Mouse (Mus musculus): ENCODE measurements around the gene Nlrc5.

Nlrc5 gene

GRCm38 (mm10) chr8:94469656-94470055 lies 35.5 kb downstream of the Nlrc5 start:
- DNase-seq (ENCODE audit: low spot score): no peak

GRCm38 (mm10) chr8:94470794-94471193 lies 36.6 kb downstream of the Nlrc5 start:
- DNase-seq (ENCODE audit: low spot score): no peak

- DNase-seq (ENCODE audit: low spot score): no peak
Measured at GRCm38 (mm10) chr8:94471281-94471680, 37.1 kb downstream of the Nlrc5 start.

- DNase-seq (ENCODE audit: low spot score): no peak
Measured at GRCm38 (mm10) chr8:94472741-94473140, 38.6 kb downstream of the Nlrc5 start.

- no peak for DNase-seq (ENCODE audit: low spot score)
Measured at GRCm38 (mm10) chr8:94473431-94473830, 39.3 kb downstream of the Nlrc5 start.

- DNase-seq (ENCODE audit: low spot score): no peak
Measured at GRCm38 (mm10) chr8:94475786-94476185, 41.6 kb downstream of the Nlrc5 start.

GRCm38 (mm10) chr8:94476846-94477245 lies 42.7 kb downstream of the Nlrc5 start:
- DNase-seq (ENCODE audit: low spot score): no peak

- no peak for DNase-seq (ENCODE audit: low spot score)
Measured at GRCm38 (mm10) chr8:94482051-94482450, 47.9 kb downstream of the Nlrc5 start.

GRCm38 (mm10) chr8:94485288-94485687 lies 51.1 kb downstream of the Nlrc5 start:
- no peak for DNase-seq (ENCODE audit: low spot score)

GRCm38 (mm10) chr8:94485882-94486281 lies 51.7 kb downstream of the Nlrc5 start:
- no peak for DNase-seq (ENCODE audit: low spot score)

GRCm38 (mm10) chr8:94488016-94488415 lies 53.9 kb downstream of the Nlrc5 start:
- no peak for DNase-seq (ENCODE audit: low spot score)

- DNase-seq (ENCODE audit: low spot score): no peak
Measured at GRCm38 (mm10) chr8:94489809-94490483, 55.8 kb downstream of the Nlrc5 start.

GRCm38 (mm10) chr8:94492021-94492681 lies 58.0 kb downstream of the Nlrc5 start:
- peak; percentile 52 for DNase-seq (ENCODE audit: low spot score)

GRCm38 (mm10) chr8:94493240-94493639 lies 59.1 kb downstream of the Nlrc5 start:
- DNase-seq (ENCODE audit: low spot score): no peak

- DNase-seq (ENCODE audit: low spot score): no peak
Measured at GRCm38 (mm10) chr8:94515430-94516208, 81.5 kb downstream of the Nlrc5 start.

GRCm38 (mm10) chr8:94516209-94516593 lies 82.0 kb downstream of the Nlrc5 start:
- no peak for DNase-seq (ENCODE audit: low spot score)

- DNase-seq (ENCODE audit: low spot score): no peak
Measured at GRCm38 (mm10) chr8:94516766-94517165, 82.6 kb downstream of the Nlrc5 start.

- DNase-seq (ENCODE audit: low spot score): no peak
Measured at GRCm38 (mm10) chr8:94518331-94518730, 84.2 kb downstream of the Nlrc5 start.

- DNase-seq (ENCODE audit: low spot score): no peak
Measured at GRCm38 (mm10) chr8:94519021-94519420, 84.9 kb downstream of the Nlrc5 start.

GRCm38 (mm10) chr8:94521481-94521880 lies 87.3 kb downstream of the Nlrc5 start:
- no peak for DNase-seq (ENCODE audit: low spot score)

- DNase-seq (ENCODE audit: low spot score): no peak
Measured at GRCm38 (mm10) chr8:94522482-94522881, 88.3 kb downstream of the Nlrc5 start.

GRCm38 (mm10) chr8:94524554-94524953 lies 90.4 kb downstream of the Nlrc5 start:
- DNase-seq (ENCODE audit: low spot score): no peak

- no peak for DNase-seq (ENCODE audit: low spot score)
Measured at GRCm38 (mm10) chr8:94527178-94527577, 93.0 kb downstream of the Nlrc5 start.

Measured in left cerebral cortex, adult 11 months (tissue).